Mouse (Mus musculus): Measurements from ENCODE around the gene Hivep1. TPM values are rescaled to one million over a fixed set of nuclear protein-coding genes. Genes with fewer than 3 reads are reported as not detected.

The Hivep1 gene
- total RNA-seq (2023): 10 to 100 TPM; 44.2 to 53.6 TPM

GRCm38 (mm10) chr13:42051961-42052695, at the start of gene Hivep1:
TSS of gene Hivep1 (plus strand) at chr13:42052021.

Other genes with a start within 250 kb of the Hivep1 start
- gene Adtrp, start 204.3 kb upstream of the Hivep1 start, total RNA-seq (2023): 10 to 100 TPM; 11.7 to 12.5 TPM
- gene Edn1, start 249.5 kb downstream of the Hivep1 start, total RNA-seq (2023): not detected

All from neutrophil, adult 59 days (primary cell).